Mouse (Mus musculus) liver, adult 10 weeks (tissue): ENCODE measurements around the gene Tmem60. TPM values are rescaled to one million over a fixed set of nuclear protein-coding genes. Genes with fewer than 3 reads are reported as not detected.

ENCODE experiments used
- polyA plus RNA-seq: library from polyadenylated mRNA; stranded (reverse); fragments of 350-450 nt; fragmentation: Illumina TruSeq; extraction: RNeasy Lipid Tissue Mini Kit (QIAGEN cat#74804); gene quantifications from one replicate; pipeline ENCODE4 v1.2.3, GENCODE M21; 2014; ENCODE audit warnings: low read depth, low replicate concordance

Tmem60 gene
- polyA plus RNA-seq: 23.2 TPM

GRCm38 (mm10) chr5:20881915-20882800 is at the start of gene Tmem60, which contains the start of gene Phtf2:
TSS of gene Tmem60 (plus strand) at chr5:20882191.
TSS of gene Phtf2 (minus strand) at chr5:20882124.

Other genes with a start within 250 kb of the Tmem60 start
- gene Phtf2, start 67 bp upstream of the Tmem60 start, polyA plus RNA-seq: 9.6 TPM
- gene Rsbn1l, start 74.2 kb downstream of the Tmem60 start, polyA plus RNA-seq: 14.2 TPM
- gene Ptpn12, start 173.7 kb downstream of the Tmem60 start, polyA plus RNA-seq: 65.5 TPM